Mouse (Mus musculus) ES-Bruce4 (cell line): ENCODE measurements at regions not wholly inside any gene's neighbourhood (a gene's known extent, or its start where the extent isn't known, plus 50 kb on each side); places are given as distances from the start of the nearest gene placed in this dataset.

Source experiments
- CTCF ChIP-seq: IDR thresholded peaks from one replicate; pipeline ENCODE4 v1.8.1; 2011; ENCODE audit warnings: low read depth, low read length
- EP300 ChIP-seq: IDR thresholded peaks from 2 replicates; pipeline ENCODE4 v1.6.1; 2011; ENCODE audit warnings: low read depth, low read length; ENCODE audit not compliant: insufficient read depth
- POLR2A ChIP-seq: IDR thresholded peaks from one replicate; pipeline ENCODE4 v1.8.1; 2011; ENCODE audit warnings: low read length; ENCODE audit not compliant: insufficient read depth

GRCm38 (mm10) chr4:55644895-55645294 is 112.6 kb upstream of the Klf4 start:
- no peak for TF ChIP-seq CTCF
- no peak for TF ChIP-seq POLR2A
- TF ChIP-seq EP300, result no peak
